Mouse (Mus musculus) natural killer cell, adult 2 months (primary cell): ENCODE data around the gene Shisa3.

ENCODE experiments used
- DNase-seq, 2 experiments: peaks; one replicate each; pipeline ENCODE4 v3.0.0; 2022; ENCODE audit warnings: low spot score in 2 of 2

Shisa3 gene

DNA sequence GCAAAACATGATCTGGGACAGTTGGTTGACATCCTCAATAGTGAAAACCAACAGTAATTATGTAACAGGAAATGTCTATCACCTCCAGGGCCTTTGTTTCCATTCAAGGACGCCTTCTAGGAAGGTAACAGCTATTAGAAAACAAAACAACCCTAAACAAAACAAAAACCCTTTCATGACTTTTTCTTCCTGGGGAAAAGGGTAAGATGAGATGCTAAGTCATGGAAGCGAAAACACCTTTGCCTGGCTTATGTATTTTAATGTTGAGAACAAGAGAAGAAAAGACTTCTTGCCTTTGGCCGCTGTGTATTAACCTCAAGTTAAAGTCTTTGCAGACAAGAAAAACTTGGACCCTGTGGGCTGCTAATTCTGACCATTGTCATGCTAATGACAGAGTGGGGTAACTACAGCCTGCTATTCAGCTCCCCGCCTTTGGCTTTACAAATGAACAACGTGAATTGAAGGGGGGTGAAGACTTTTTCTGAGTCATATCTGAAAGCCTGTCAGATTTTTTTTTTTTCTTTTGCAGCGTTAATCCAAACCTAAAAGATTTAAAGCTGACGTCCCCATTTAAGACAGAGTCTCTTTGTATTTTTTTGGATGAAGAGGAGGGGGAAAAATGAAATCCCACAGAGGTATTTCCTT, 25.6 kb downstream of the Shisa3 start:
- no peak for DNase-seq

DNA sequence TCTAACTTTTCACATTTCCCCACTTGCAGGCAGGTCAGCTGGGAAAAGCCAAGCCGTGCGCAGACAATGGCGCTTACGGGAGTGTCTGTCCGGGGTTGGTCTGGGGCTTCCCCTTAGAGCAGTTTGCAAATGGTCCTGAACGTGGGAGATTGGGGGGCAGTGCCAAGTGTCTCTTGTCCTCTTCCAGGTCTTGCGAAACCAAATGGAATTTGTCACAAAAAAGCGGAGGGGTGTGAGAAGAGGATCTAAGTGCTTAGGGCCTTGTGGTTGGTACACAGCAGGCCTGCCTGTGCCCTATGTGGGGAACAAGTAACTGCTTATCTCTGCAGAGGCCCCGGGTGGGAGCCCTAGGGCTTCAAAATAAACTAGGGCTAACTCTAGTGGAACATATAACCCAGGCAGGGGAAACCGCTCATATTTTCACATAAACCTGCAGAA, 26.2 kb downstream of the Shisa3 start:
- no peak for DNase-seq

DNA sequence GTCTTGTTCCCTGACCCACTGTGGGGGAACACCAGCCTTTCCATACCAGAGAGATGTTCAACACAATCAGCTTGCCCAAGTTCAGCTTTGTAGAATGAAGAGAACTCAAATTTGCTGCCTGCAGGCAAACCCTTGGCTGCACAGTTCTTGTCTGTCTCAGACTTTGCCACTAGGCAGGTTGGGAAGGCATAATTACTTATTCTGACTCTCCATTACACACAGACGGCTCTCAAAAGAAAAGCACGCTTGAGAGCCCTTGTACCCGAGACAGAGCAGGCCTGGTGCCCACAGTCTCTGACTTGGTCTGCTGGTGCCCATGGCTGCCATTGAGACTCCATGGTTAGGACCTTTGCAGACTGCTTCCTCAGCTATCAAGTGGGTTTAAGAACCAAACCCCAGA, 26.7 kb downstream of the Shisa3 start:
- DNase-seq = no peak

DNA sequence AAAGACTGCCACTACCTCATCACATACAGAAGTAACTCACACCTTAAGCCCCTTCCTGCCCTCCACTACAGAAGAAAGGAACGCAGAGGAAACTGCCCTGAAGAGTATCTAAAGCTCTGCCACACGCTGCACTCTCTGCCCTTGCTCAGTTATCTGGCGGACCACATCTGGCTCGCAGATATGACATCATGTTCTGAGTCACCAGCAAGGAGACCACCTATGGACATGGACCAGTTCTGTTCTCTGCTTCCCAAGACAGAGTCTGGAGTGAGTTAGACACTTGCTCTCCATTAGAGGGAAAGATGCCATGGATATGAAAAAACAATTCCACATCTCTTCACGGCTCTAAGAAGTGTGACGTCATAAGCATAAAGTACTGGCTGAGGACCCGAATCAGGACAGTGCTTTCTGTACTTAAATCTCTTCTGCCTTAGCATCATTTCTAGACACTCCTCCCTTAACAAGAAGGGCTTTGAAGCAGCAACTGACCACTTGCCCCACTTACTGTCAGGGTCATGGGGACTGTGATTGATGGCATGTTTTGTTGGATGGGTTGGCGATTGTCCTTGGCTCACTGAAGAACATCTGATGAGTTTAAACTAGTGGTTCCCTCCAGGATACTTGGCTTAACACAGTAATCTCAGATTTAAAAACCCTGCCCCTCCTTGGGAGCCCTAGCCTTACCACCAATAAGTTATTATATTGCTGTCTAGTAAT, 33.1 kb downstream of the Shisa3 start:
- DNase-seq = no peak

DNA sequence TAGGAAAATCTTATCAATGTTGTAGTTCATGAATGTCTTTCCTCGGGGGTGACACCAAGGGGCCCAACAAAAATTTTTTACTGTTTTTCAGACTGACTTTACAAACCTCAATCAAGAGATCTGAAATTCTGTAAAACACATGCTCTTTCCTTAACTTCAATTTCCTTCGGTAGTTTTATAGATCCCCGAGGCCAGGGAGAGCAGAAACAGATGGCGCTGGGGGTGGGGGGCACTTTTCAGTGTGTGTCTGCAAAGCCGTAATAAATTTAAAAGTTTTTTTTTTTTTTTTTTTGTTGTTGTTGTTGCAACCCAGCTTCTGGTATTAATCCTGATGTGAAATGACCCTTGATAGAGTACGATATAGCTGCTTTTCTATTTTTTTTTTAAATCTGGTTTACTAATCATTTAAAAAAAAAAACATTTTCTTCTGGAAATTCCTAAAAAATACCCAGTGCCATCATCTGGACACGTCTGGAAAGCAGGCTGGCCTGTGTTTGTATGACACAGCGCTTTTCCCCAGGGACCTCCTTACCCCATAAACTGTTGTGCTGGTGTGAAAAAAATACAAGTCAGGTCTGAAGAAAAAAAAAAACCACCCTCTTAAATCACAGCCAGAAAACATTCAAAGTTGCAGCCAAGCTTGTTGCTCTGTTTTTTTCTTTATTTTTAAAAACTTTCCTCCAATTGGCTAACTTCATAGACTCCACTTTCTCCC, 33.9 kb downstream of the Shisa3 start:
- DNase-seq = no peak

DNA sequence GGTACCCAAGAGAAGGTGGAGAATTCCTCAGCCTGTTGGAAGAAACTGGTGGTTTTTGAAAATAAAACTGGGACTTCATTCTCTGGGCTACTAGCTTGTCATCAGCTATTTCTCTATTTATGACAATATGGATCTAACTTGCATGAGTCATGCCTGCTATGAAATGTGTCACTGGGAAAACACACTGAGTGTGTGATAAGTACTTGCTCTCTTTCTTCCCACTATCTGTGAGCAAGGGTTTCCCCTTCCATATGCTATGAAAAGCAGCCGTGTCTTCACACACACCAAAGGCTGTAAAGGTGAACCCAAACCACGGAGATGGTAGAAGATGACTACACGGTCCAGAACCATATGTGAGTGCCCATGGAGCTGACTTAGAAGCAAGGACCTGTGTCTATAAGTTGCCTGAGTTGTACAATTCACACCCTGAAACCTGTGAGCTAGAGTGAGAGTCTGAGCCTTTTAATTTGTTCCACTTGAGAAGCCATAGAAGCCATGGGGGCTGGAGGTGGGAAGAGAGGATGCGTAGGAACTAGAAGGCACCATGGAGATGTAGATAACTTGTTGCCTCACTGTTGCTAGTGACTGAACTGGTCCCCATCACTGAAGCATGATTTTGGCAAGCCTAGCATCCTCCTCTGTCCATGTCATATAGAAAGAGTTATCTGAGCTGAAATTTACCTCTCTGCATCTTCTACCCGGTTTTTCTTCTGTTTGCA, 36.0 kb downstream of the Shisa3 start:
- DNase-seq = no peak

DNA sequence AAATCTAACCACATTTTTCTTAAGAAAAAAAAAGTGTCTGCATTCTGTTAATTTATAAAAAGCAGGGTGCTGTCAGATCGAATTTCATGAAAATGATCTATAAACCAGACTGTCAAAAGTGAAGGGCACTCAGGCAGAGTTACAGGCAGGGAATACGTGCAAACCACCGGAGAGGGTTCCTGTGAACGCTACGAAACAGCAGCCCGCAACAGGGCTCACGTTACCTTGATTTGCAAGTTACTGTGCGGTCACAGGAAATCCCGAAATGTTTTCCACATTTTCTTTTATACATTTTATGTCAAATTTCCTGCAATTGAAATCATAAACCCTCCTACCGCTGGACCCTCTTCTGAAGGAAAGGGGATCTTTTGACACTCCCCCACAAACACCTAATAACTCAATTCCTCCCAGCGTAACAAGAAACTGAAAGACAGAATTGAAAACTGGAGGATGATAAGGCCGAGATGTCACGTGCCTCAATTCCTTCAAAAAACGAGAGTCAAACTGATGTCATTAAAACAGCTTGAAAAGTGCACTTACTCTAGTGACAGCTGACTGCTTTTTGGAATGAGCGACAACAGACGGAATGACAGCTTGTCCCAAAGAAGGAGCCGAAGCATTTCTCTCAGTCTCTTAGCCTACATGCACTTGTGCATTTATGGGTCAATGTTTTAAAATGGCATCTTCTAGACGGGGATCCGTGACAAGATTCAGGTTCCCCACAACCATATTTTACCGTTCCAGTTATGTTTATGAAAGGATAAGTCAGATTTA, 39.3 kb downstream of the Shisa3 start:
- no peak for DNase-seq

DNA sequence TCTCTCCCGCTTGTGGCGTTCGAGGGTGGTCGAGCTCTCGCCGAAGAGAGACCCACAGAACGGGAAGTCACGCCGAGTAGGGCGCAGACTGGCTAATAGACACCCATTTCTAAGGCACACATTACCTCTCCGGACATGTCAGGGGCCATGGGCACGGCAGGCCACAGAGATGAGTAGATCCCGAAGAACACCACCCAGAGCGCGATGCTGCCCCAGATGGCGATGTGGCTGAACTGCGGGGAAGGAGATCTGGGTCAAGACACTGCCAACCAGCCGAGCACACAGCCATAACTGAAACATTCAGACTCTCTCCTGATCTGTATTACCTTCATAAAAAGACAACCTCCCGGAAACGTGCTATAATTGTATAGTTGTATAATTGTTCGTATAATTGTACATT, 39.9 kb downstream of the Shisa3 start:
- no peak for DNase-seq

DNA sequence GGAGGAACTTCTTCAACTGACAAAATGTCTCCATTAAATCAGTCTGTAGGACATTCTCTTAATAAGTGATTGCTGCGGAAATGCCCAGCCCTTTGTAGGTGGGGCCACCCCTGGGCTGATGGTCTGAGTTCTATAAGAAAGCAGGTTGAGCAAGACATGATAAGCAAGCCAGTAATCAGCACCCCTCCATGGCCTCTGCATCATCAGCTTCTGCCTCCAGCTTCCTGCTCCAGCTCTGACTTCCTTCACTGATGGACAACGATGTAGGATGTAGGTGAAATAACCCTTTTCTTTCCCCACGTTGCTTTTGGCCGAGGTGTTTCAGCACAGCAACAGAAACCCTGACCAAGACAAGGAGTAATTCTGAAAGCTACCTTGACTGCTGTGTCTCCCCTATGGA, 41.5 kb downstream of the Shisa3 start:
- DNase-seq = no peak

DNA sequence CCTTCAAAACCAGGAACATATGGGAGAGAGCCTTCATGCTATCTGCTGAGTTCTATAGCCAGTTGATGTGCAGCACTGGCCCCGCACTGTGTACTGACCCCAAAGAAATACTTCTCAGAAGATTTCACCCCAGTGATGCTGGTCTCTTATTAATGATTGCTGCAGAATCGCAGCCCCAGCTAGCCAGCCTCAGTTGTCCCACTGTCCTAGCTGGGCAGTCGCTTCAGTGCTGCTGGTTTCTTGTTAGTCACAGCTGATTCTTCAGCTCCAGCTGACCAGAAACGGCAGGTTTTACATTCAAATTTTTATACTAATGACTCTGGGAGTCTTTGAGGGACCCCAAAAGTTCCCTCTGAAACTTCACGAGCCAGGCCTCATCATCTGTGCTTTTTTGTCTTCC, 42.3 kb downstream of the Shisa3 start:
- DNase-seq = no peak

DNA sequence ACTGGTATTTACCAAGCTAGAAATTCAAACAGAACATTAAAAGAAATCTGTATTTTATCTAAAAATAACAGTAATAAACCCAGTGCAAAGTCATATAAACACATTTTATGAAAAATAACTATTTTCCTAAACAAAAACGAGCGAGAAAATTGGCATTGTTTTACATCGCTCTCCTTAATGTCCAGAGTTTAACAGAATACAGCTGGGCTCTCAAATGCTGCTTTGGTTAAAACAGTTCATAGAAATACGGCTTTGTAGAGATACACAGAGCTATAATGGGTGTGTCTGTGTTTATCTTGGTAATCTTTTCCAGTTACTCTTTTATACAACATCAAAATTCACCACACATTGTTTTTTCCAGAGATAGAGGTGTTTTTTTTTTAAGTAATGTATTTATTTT, 44.8 kb downstream of the Shisa3 start:
- no peak for DNase-seq

DNA sequence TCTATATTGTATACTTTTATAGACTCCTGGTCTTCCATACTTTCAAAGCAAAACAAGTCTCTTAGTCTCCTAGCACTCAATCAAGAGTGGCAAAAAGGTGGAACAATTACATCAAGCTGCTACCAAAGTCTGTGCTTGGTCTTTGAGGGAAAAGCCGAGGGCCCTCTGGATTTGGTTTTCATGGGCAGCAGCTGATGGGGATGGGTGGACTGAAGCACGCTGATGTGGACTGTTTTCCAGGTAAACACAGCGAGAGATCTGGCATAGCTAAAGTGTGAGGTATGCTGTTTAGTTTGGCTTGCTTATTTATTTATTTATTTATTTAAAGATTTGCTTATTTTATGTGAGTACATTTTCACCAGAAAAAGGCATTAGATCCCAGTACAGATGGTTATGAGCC, 45.9 kb downstream of the Shisa3 start:
- no peak for DNase-seq

DNA sequence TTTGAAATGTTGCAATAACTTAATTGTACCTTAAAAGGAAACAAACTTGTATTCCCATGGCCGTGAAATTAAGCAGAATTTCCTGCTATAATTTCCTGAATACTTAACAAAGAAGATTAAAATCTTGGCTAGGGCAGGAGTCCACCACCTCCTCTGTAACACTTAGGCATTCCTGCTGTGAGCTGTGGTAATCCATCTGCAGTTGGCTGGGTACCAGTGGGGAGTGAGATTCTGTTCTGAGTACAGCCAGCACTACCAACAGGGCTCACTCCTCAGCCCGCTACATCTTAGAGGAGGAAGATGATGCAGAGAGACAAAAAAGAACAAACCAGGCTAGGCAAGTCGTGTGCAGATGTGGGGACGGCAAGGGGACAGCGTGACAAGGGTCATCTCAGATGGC, 46.9 kb downstream of the Shisa3 start:
- DNase-seq = no peak

DNA sequence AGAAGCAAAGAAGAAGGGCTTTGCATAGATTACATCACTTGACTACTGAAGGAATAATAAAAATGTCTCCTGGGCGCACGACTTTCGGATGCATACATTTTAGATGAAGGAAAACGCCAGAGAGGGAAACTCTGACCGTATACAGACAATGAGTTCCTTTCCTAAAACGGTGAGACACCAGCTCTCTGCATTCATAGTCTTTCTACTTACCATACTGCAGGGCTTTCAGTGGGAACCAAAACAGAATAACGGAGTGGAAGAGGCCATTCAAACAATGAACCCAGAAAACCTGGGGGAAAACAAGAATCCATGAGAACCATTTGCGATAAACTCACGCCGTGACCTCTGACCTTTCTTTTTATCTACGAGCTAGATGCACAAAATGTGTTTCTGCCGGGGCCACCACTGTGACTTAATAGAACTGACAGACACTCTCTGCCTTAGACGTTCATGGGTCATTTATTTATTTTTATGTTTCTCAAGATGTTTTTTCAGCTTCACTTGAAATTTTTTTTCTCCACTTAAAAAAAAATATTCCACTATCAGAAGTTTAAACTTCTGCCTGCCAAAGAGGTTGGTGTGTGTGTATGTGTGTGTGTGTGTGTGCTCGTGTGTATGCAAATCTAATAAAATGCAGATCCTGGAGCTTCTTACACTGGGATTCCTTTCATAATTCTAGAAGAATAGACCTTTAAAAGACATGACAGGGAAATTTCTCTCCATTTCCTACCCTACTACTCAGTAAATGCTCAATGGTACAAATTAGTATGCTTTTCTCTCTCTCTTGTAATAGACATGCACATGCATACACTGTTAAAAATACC, 48.2 kb downstream of the Shisa3 start:
- DNase-seq = no peak

DNA sequence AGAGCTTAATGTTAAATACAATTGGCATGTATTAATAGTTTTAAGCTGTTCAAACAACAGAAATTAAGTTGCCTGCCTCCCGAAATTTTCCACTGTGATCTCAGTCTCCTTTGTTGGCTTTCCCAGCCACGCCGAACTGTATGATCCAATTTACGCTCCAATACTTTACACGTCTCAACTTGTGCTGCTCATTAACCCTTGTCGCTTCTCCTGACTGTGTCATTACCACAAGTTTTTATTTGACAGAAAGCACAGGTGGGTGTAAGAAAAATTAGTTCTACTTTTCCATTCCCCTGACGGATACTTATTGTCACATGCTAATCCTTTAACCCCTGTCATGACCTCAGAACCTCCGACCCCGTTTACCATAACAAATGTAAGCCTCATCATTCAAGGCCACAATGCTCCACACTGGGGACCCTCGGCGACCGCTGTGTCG, 49.2 kb downstream of the Shisa3 start:
- DNase-seq = no peak

DNA sequence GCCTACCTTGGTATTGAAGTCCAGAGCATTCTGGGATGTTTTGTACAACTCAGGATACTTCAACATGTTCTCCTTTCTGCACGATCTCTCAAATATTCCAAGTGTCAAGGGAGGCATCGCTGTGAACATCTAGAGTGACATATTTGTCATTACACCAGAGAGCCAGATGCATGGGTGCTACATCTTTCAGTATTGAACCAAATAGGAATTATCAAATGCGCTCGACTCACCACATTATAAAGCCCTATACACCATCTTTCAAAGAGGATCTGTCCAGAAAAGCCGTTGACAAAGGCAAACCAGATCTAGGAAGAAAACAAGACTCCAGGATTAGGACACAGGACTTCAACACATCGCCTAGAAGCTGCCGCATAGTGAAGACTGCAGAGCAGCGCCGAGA, 52.2 kb downstream of the Shisa3 start:
- DNase-seq = no peak

DNA sequence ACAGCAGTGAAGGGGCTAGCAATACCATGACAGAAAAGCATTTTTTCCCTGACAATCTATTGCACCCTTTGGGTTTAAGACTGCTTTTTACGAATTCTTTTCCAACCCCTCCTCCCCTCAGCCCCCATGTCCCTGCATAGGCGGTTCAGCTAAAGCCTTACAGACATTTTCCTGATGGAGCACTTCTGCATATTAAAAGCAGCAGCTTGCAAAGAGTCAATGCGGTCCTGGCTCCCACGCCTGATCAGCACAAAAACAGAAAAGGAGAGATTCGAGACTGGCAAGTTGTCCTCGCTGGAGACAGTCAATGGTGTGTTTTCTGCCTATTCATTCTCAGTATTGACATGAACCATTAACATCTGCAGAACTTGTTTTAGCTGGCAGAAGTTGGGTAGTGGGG, 55.0 kb downstream of the Shisa3 start:
- no peak for DNase-seq

DNA sequence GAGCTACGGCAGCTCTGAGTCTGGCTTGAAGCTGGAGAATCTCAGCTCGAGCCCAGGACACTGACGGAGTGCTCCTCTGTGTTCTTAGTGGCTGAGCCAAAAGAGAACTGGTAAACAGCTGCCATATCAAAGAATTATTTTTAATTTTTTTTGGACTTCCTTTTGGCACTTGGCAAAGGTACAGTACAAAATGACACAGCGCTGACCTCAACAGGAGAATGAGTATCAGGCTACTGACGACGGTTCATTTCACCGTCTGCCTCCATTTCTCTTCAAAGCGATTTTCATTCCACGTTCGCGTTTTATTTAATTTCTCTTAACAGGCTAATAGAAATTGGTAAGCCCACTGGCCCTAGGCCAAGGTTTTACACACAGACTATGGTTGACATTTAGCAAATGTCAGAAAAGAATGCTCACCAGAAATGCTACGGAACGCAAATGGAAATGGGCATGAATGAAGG, 61.8 kb downstream of the Shisa3 start:
- DNase-seq = no peak

DNA sequence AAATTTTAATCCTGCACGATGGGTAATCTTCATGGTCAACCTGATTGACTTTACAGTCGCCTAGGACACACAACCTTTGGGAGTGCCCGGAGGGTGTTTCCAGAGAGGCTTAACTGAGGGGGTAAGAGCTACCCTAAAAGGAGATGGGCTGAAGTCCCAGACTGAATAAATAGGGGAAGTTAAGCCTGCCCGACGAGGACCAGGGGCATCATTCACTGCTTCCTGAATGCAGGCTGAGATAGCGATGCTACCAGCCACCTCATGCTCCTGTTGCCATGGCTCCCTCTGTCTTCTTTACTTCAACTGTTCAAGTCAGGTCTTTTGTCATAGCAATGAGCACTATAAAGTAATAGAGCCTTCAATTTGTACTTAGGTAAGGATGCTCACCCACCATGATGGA, 62.5 kb downstream of the Shisa3 start:
- DNase-seq = no peak

DNA sequence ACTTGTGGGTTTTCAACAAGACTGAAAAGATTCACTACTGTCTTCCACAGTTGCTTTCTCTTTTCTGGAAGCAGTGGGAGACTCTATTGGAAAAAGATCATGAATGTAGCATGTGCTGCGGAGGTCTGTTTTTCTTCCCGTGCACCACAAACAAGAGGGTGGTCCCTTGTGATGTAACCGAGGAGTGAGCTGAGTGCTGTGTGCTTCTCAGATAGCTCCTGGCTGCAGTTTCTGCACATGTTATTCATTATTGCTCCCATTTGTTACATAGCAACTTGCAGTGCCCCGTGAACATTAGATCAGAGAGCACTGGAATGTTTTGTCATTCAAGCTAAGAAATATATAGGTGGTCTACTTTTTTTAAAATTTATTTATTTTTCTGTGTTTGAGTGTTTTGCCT, 65.3 kb downstream of the Shisa3 start:
- DNase-seq = no peak
